Mouse (Mus musculus) cerebellum, adult 18-20 months (tissue): ENCODE data around the gene Gm1110.
"Not testable (repeated sequence)": the region's sequence is repeated elsewhere in the genome, so short reads cannot be mapped to it uniquely, and the experiment has no call there.

ENCODE experiments used
- DNase-seq, 2 experiments: peaks; one replicate each; pipeline ENCODE4 v3.0.0; 2021

Gene Gm1110

GRCm38 (mm10) chr9:26922909-26923526, at the start of gene Gm1110:
TSS of gene Gm1110 (minus strand) at chr9:26923111.
- no peak for DNase-seq

- no peak for DNase-seq
Measured at GRCm38 (mm10) chr9:26947790-26948189, 24.9 kb upstream of the Gm1110 start.

DNA sequence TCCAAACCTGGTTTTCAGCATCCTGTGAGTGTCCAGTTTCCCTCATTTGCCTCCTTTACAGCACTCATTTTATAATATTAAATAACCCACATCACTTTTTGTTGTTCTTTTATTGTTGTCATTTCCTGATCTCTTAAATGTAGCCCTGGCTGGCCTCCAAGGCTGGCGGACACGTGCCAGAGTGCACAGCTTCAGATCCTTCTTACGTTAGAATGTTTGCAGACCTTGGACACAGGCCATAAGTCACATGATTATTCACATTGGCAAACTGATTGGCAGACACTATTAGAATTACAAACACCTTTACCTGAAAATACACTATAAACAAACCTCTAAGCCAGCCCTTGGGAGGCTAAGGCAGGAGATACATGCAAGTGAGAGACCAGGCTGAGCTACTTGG, 1.2 kb upstream of the Gm1110 start:
- no peak for DNase-seq

GRCm38 (mm10) chr9:26919778-26920177, 3.1 kb downstream of the Gm1110 start:
- DNase-seq: no peak

DNA sequence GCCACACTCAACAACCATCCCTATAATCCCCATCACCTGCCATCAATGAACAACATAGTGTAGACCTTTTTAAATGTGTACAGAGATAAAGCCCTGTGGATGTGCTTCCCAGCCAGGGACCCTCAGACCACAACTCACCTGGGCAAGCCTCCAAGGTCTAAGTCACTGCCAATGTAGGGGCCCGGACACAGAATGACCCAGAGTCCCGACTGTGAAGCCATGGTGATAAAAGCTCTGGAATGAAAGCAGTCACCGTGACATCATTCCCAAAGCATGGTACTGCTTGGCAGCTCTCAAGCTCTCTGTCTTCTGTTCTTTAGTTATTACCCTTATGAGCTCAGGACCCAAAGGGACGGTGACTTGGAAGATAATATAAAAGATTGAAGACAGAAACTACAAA, 9.8 kb downstream of the Gm1110 start:
- no peak for DNase-seq

GRCm38 (mm10) chr9:26911251-26911650, 11.7 kb downstream of the Gm1110 start:
- no peak for DNase-seq

- DNase-seq: not testable (repeated sequence)
Measured at GRCm38 (mm10) chr9:26869856-26870255, 53.1 kb downstream of the Gm1110 start.

DNA sequence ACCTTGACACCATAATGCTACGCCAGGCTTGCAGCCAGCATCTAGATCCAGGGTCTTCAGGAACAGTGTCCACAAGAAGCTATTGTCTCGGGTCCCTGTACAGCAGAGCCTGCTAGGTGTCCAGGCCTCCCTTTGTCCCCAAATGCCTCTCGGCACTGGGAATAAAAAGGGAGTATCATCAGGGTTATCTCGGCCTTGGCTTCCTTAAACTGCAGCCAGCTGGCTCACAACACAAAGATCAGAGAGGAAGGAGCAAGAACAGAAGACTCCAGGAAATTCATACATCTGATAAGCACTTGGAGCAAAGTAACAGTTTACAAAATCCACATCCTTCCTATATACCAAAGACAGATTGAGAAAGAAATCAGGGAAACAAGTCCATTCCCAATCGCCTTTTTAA, 62.2 kb downstream of the Gm1110 start, which contains the start of gene Glb1l3:
TSS of gene Glb1l3 (minus strand) at position 140 of the 400 bp plus-strand sequence.
- no peak for DNase-seq

DNA sequence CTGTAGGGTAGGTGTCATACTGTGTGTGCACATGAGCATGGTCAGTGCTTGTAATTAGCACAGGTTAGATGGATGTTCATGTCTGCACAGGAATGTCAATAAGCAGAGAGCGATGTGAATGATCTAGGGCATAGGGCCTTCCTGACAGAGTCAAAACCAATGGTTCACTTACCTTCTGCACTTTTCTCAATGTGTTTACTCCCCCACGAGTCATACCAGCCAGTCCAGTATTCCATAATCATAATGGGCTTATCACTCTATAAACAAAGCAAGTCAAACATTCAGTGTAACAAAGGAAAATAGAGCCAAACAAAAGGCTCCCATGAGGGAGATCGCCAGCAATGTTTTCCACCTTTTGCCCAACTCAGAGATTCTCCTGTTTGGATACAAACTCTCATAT, 91.8 kb downstream of the Gm1110 start:
- DNase-seq: no peak
